Comparison of ENCODE assay signal across 1 mouse cellular context in genomic region chr1:75477264-75477965, GRCm38 (mm10).
TF ChIP-seq lines count a peak whose summit lies in the region.

No protein-coding gene starts in this region.

TF ChIP-seq in MEL, 35 proteins besides CTCF, POLR2A, EP300 and RAD21 (continued from another document):
- TF ChIP-seq CHD1 (IDR thresholded peaks at IDR 0.05; ENCODE audit: low read depth, low read length): no peak
- no peak for TF ChIP-seq ZKSCAN1 (IDR thresholded peaks at IDR 0.05; ENCODE audit: low read depth, low read length)
- TF ChIP-seq RCOR1 (IDR thresholded peaks at IDR 0.05; ENCODE audit: low read depth, low read length): no peak
- no peak for TF ChIP-seq CHD2 (IDR thresholded peaks at IDR 0.05; ENCODE audit: low read length)
- TF ChIP-seq ZNF384 (IDR thresholded peaks at IDR 0.05; ENCODE audit: low read depth, low read length): no peak
- peak; percentile 33; the same call in 1 of the 2 replicates for TF ChIP-seq SMC3 (IDR thresholded peaks at IDR 0.05; ENCODE audit: low read depth, low read length)
- no peak for TF ChIP-seq MAFK (IDR thresholded peaks at IDR 0.05; ENCODE audit: borderline replicate concordance, low read depth, low read length)
- no peak for TF ChIP-seq ETS1 (IDR thresholded peaks at IDR 0.05; ENCODE audit: low read depth, low read length)
- TF ChIP-seq TAL1 (IDR thresholded peaks at IDR 0.05; ENCODE audit: low read length): peak; percentile 21; the same call in 1 of the 2 replicates
- no peak for TF ChIP-seq NELFE (IDR thresholded peaks at IDR 0.05; ENCODE audit: low read depth, low read length)
- peak; percentile 57; the same call in 1 of the 2 replicates for TF ChIP-seq MXI1 (IDR thresholded peaks at IDR 0.05; ENCODE audit: low read depth, low read length)
- TF ChIP-seq UBTF (IDR thresholded peaks at IDR 0.05; ENCODE audit: borderline replicate concordance, insufficient read depth, low read depth, low read length): no peak
- TF ChIP-seq HCFC1 (IDR thresholded peaks at IDR 0.05; ENCODE audit: low read depth, low read length): no peak
- no peak for TF ChIP-seq JUND (IDR thresholded peaks at IDR 0.05; ENCODE audit: low read depth, low read length)
- no peak for TF ChIP-seq USF1 (IDR thresholded peaks at IDR 0.05; ENCODE audit: low read depth, low read length)
- TF ChIP-seq TBP (IDR thresholded peaks at IDR 0.05; ENCODE audit: low read depth, low read length): no peak
TF ChIP-seq in MEL: peak in this region for 6.
